19 mouse cellular contexts compared by ENCODE assay signal in the genomic region with DNA sequence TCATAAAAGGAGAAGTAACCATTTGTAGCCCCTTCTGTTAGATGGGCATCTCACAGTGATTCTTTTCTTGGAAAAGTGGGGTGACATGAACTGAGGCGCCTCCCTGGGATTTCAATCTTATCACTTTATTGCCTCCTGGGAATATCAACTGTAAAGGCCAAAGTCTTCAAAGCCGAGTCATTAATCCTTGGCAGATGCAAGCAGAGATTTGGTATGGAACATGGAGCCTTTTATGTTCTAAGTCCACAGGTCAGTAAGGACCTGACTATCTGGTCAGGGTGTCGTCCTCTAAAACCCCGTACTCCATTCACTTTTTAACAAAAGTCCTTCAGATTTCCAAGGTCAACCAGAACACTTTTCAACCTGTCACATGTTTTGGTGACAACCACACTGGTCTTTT. TPM values are rescaled to one million over a fixed set of nuclear protein-coding genes. Genes with fewer than 3 reads are reported as not detected.
A peak's percentile ranks its signal among the peaks of the same experiment; 100 is the strongest.
DNase-seq lines count a peak whose midpoint lies in the region; ATAC-seq and TF ChIP-seq lines count a peak whose summit lies in the region.
"Had no signal": no experiment of that assay in that cellular context is flagged by ENCODE, and none has a peak within 500 bp of the region (broad histone marks: within the 10 kb centered on the region; RNA-seq: fewer than 3 reads in every experiment).

No protein-coding gene starts in this region.

- H3K36me3 ChIP-seq in intestine, embryonic 15.5 days = no peaks in the 10 kb centered on the region
- no peaks in the 10 kb centered on the region for H3K36me3 ChIP-seq in intestine, embryonic 16.5 days (ENCODE audit: control insufficient read depth, insufficient read depth, low read length)
- H3K36me3 ChIP-seq in small intestine, adult 2 months (ENCODE audit: control insufficient read depth, insufficient read depth, low read length) = no peaks in the 10 kb centered on the region; the same call in 1 of the 2 replicates
- 0 out of 2 replicates have a peak, but pooled peaks cover 2% of the 10 kb centered on the region for H3K36me3 ChIP-seq in stomach, postnatal 0 days (ENCODE audit: control insufficient read depth, insufficient read depth, low read length)

- TF ChIP-seq EP300 in stomach, postnatal 0 days (optimal IDR thresholded peaks at IDR 0.05) = no peak

- ATAC-seq in intestine, embryonic 15.5 days = peak; percentile 52
- peak; percentile 60 for ATAC-seq in intestine, embryonic 16.5 days
- ATAC-seq in stomach, postnatal 0 days (ENCODE audit: low FRiP score, low TSS enrichment) = no peak
- ATAC-seq: forebrain, embryonic 13.5 days; forebrain, embryonic 15.5 days; forebrain, postnatal 0 days had no signal

- H3K4me1 ChIP-seq in intestine, embryonic 15.5 days (replicated peaks) = 0 out of 2 replicates have a peak, but pooled peaks cover 6% of the 10 kb centered on the region
- peaks cover 20% of the 10 kb centered on the region for H3K4me1 ChIP-seq in intestine, embryonic 16.5 days (ENCODE audit: control insufficient read depth, insufficient read depth, low read length)
- peaks cover 28% of the 10 kb centered on the region for H3K4me1 ChIP-seq in small intestine, adult 2 months (ENCODE audit: control insufficient read depth, insufficient read depth, insufficient read length, low read length)
- H3K4me1 ChIP-seq in stomach, postnatal 0 days (replicated peaks; ENCODE audit: control insufficient read depth, insufficient read depth) = no peaks in the 10 kb centered on the region
- H3K4me1 ChIP-seq: embryonic facial prominence, embryonic 10.5 days; embryonic facial prominence, embryonic 12.5 days; forebrain, embryonic 13.5 days; forebrain, embryonic 15.5 days had no signal

- no peak overlapping the region for H3K4me3 ChIP-seq in intestine, embryonic 15.5 days (replicated peaks)
- H3K4me3 ChIP-seq in intestine, embryonic 16.5 days (ENCODE audit: low read length) = no peak overlapping the region
- H3K4me3 ChIP-seq in small intestine, adult 2 months (ENCODE audit: low read depth, low read length) = no peak overlapping the region
- H3K4me3 ChIP-seq in stomach, postnatal 0 days (ENCODE audit: low read depth, low read length) = no peak overlapping the region
- H3K4me3 ChIP-seq: embryonic facial prominence, embryonic 10.5 days; embryonic facial prominence, embryonic 12.5 days; forebrain, embryonic 13.5 days; forebrain, embryonic 15.5 days had no signal

- WGBS in intestine, embryonic 15.5 days = 66% methylated on average over 4 of the region's 4 CpGs
- 69% methylated on average over 4 of the region's 4 CpGs for WGBS in intestine, embryonic 16.5 days
- 29% methylated on average over 4 of the region's 4 CpGs for WGBS in small intestine, adult 2 months
- WGBS in stomach, postnatal 0 days = 76% methylated on average over 4 of the region's 4 CpGs

- H3K27ac ChIP-seq in intestine, embryonic 15.5 days = no peak overlapping the region
- peak overlapping the region; percentile 39; the same call in 1 of the 2 replicates for H3K27ac ChIP-seq in intestine, embryonic 16.5 days (ENCODE audit: low read length)
- H3K27ac ChIP-seq in small intestine, adult 2 months (ENCODE audit: insufficient read depth, low read depth, low read length) = peak overlapping the region; percentile 93
- H3K27ac ChIP-seq in stomach, postnatal 0 days (replicated peaks) = no peak overlapping the region
- H3K27ac ChIP-seq: embryonic facial prominence, embryonic 10.5 days; embryonic facial prominence, embryonic 12.5 days; forebrain, embryonic 13.5 days; forebrain, embryonic 15.5 days had no signal

- no peak for TF ChIP-seq POLR2A in small intestine, adult 2 months (IDR thresholded peaks at IDR 0.05; ENCODE audit: low read depth, low read length)

- no peak for TF ChIP-seq CTCF in small intestine, adult 2 months (IDR thresholded peaks at IDR 0.05; ENCODE audit: extremely low read depth, insufficient read length, insufficient replicate concordance, low read depth, low read length)
- no peak for TF ChIP-seq CTCF in stomach, postnatal 0 days (IDR thresholded peaks at IDR 0.05; ENCODE audit: low read depth)

- DNase-seq in layer of hippocampus, adult 11-12 months (ENCODE audit: low spot score) = no peak
- no peak for DNase-seq in stomach, postnatal 0 days (ENCODE audit: low spot score)
- DNase-seq: adrenal gland, adult 2 months; adrenal gland, postnatal 10 days; adrenal gland, postnatal 25 days; cerebellum, adult 11 months; cerebellum, adult 18-20 months; cerebellum, adult 9-10 months; cerebellum, postnatal 10 days; cerebellum, postnatal 25 days; forebrain, postnatal 0 days had no signal

- no peak overlapping the region for H3K4me2 ChIP-seq in intestine, embryonic 15.5 days (replicated peaks)
- H3K4me2 ChIP-seq in intestine, embryonic 16.5 days (ENCODE audit: low read depth, low read length) = no peak overlapping the region
- no peak overlapping the region for H3K4me2 ChIP-seq in stomach, postnatal 0 days (replicated peaks; ENCODE audit: low read depth)
- H3K4me2 ChIP-seq: embryonic facial prominence, embryonic 12.5 days; forebrain, embryonic 13.5 days; forebrain, embryonic 15.5 days had no signal

- H3K9me3 ChIP-seq in intestine, embryonic 15.5 days = no peaks in the 10 kb centered on the region
- no peaks in the 10 kb centered on the region for H3K9me3 ChIP-seq in intestine, embryonic 16.5 days (ENCODE audit: control insufficient read depth, low read length)
- no peaks in the 10 kb centered on the region for H3K9me3 ChIP-seq in stomach, postnatal 0 days (ENCODE audit: control insufficient read depth, low read length)
- H3K9me3 ChIP-seq: embryonic facial prominence, embryonic 10.5 days; embryonic facial prominence, embryonic 12.5 days; forebrain, embryonic 13.5 days; forebrain, embryonic 15.5 days had no signal

- H3K27me3 ChIP-seq in intestine, embryonic 15.5 days (replicated peaks) = no peaks in the 10 kb centered on the region
- no peaks in the 10 kb centered on the region for H3K27me3 ChIP-seq in intestine, embryonic 16.5 days (replicated peaks; ENCODE audit: control insufficient read depth, insufficient read depth, low read length)
- H3K27me3 ChIP-seq in small intestine, adult 2 months (ENCODE audit: control insufficient read depth, insufficient read depth, low read length) = no peaks in the 10 kb centered on the region
- no peaks in the 10 kb centered on the region for H3K27me3 ChIP-seq in stomach, postnatal 0 days (ENCODE audit: control insufficient read depth, insufficient read depth, low read length)
- H3K27me3 ChIP-seq: embryonic facial prominence, embryonic 12.5 days; forebrain, embryonic 13.5 days; forebrain, embryonic 15.5 days had no signal

- H3K9ac ChIP-seq in intestine, embryonic 15.5 days = no peak overlapping the region
- H3K9ac ChIP-seq in intestine, embryonic 16.5 days (ENCODE audit: low read depth, low read length) = no peak overlapping the region
- no peak overlapping the region for H3K9ac ChIP-seq in stomach, postnatal 0 days (ENCODE audit: low read length)
- H3K9ac ChIP-seq: embryonic facial prominence, embryonic 12.5 days; forebrain, embryonic 13.5 days; forebrain, embryonic 15.5 days; forebrain, postnatal 0 days had no signal

RNA-seq across cellular contexts. Expression of gene Ddx56, which starts 14.7 kb away (rescaled TPM):
- 100 and 106 TPM in 2 replicates for polyA plus RNA-seq in intestine, embryonic 15.5 days (2015; fragmentation: Nextera tagmentation; extraction: Ambion mirVana)
- 100 and 110 TPM in 2 replicates for polyA plus RNA-seq in intestine, embryonic 16.5 days (2015; fragmentation: Nextera tagmentation; extraction: Ambion mirVana)
- 11.1 and 12.4 TPM in 2 replicates for polyA plus RNA-seq in small intestine, adult 2 months (2012; rRNA removed)
- polyA plus RNA-seq in stomach, postnatal 0 days (2015; fragmentation: Nextera tagmentation; extraction: Ambion mirVana) = 50.3 and 54.7 TPM in 2 replicates

RNA-seq across cellular contexts. Expression of gene Tmed4, which starts 21.8 kb away (rescaled TPM):
- polyA plus RNA-seq in intestine, embryonic 15.5 days (2015; fragmentation: Nextera tagmentation; extraction: Ambion mirVana) = 129 and 137 TPM in 2 replicates
- 165 and 177 TPM in 2 replicates for polyA plus RNA-seq in intestine, embryonic 16.5 days (2015; fragmentation: Nextera tagmentation; extraction: Ambion mirVana)
- 103 and 182 TPM in 2 replicates for polyA plus RNA-seq in small intestine, adult 2 months (2012; rRNA removed)
- 99.1 and 99.8 TPM in 2 replicates for polyA plus RNA-seq in stomach, postnatal 0 days (2015; fragmentation: Nextera tagmentation; extraction: Ambion mirVana)

RNA-seq across cellular contexts. Expression of gene Npc1l1, which starts 22.9 kb away (rescaled TPM):
- polyA plus RNA-seq in intestine, embryonic 15.5 days (2015; fragmentation: Nextera tagmentation; extraction: Ambion mirVana) = 10.3 and 13.8 TPM in 2 replicates
- 26.5 and 43.4 TPM in 2 replicates for polyA plus RNA-seq in intestine, embryonic 16.5 days (2015; fragmentation: Nextera tagmentation; extraction: Ambion mirVana)
- 161 and 819 TPM in 2 replicates for polyA plus RNA-seq in small intestine, adult 2 months (2012; rRNA removed)
- polyA plus RNA-seq in stomach, postnatal 0 days (2015; fragmentation: Nextera tagmentation; extraction: Ambion mirVana) = 1.5 TPM in 2 replicates
- polyA plus RNA-seq: embryonic facial prominence, embryonic 10.5 days; forebrain, embryonic 11.5 days; forebrain, postnatal 0 days had no signal

RNA-seq across cellular contexts. Expression of gene Ogdh, which starts 38.6 kb away (rescaled TPM):
- 134 and 144 TPM in 2 replicates for polyA plus RNA-seq in intestine, embryonic 15.5 days (2015; fragmentation: Nextera tagmentation; extraction: Ambion mirVana)
- polyA plus RNA-seq in intestine, embryonic 16.5 days (2015; fragmentation: Nextera tagmentation; extraction: Ambion mirVana) = 171 and 189 TPM in 2 replicates
- 164 and 346 TPM in 2 replicates for polyA plus RNA-seq in small intestine, adult 2 months (2012; rRNA removed)
- 82.3 and 99.8 TPM in 2 replicates for polyA plus RNA-seq in stomach, postnatal 0 days (2015; fragmentation: Nextera tagmentation; extraction: Ambion mirVana)

RNA-seq across cellular contexts. Expression of gene Nudcd3, which starts 52.6 kb away (rescaled TPM):
- 34.7 and 36.6 TPM in 2 replicates for polyA plus RNA-seq in intestine, embryonic 15.5 days (2015; fragmentation: Nextera tagmentation; extraction: Ambion mirVana)
- polyA plus RNA-seq in intestine, embryonic 16.5 days (2015; fragmentation: Nextera tagmentation; extraction: Ambion mirVana) = 28.4 and 33.3 TPM in 2 replicates
- polyA plus RNA-seq in small intestine, adult 2 months (2012; rRNA removed) = 13.1 and 26.2 TPM in 2 replicates
- polyA plus RNA-seq in stomach, postnatal 0 days (2015; fragmentation: Nextera tagmentation; extraction: Ambion mirVana) = 22.1 and 23.3 TPM in 2 replicates

Comparison
In these comparisons a context has a peak if more than half of its experiments do, and no peak if none do; other contexts are left out.
1. H3K27ac ChIP-seq: peak in intestine, embryonic 16.5 days (single experiment) and small intestine, adult 2 months (single experiment); none in intestine, embryonic 15.5 days (single experiment) and stomach, postnatal 0 days (single experiment).